Mouse (Mus musculus) midbrain, embryonic 15.5 days (tissue): Measurements from ENCODE around the gene Ahrr. TPM values are rescaled to one million over a fixed set of nuclear protein-coding genes. Genes with fewer than 3 reads are reported as not detected.

ENCODE experiments used
- polyA plus RNA-seq: library from polyadenylated mRNA; unstranded; fragments of >200 nt; fragmentation: Nextera tagmentation; extraction: Ambion mirVana; gene quantifications from 2 replicates; pipeline ENCODE4 v1.2.1, GENCODE M21; 2015

Gene Ahrr
- polyA plus RNA-seq, 1 experiment from 2014 or later, result 0.88 TPM

Other genes with a start within 250 kb of the Ahrr start
- gene Cep72, start 230.0 kb downstream of the Ahrr start, polyA plus RNA-seq, result 7.6 and 9.0 TPM in 2 replicates
- 0.26 TPM in 1 of 2 replicates, not detected in the other for gene Slc9a3, start 170.9 kb downstream of the Ahrr start, polyA plus RNA-seq
- 128 and 145 TPM in 2 replicates for gene Exoc3, start 83.6 kb downstream of the Ahrr start, polyA plus RNA-seq
- gene Pdcd6, start 25.2 kb upstream of the Ahrr start, polyA plus RNA-seq, result 106 and 118 TPM in 2 replicates
- gene Sdha, start 57.9 kb upstream of the Ahrr start, polyA plus RNA-seq, result 238 and 246 TPM in 2 replicates
- gene Ccdc127, start 58.0 kb upstream of the Ahrr start, polyA plus RNA-seq, result 38.8 and 44.5 TPM in 2 replicates
- not detected in 2 replicates for gene Lrrc14b, start 71.7 kb upstream of the Ahrr start, polyA plus RNA-seq
- 9.0 and 9.6 TPM in 2 replicates for gene Zfp72, start 98.5 kb upstream of the Ahrr start, polyA plus RNA-seq
- gene Ftl1-ps1, start 107.4 kb upstream of the Ahrr start, polyA plus RNA-seq, result 75.3 and 105 TPM in 2 replicates
- 17.1 and 19.7 TPM in 2 replicates for gene Zfp825, start 201.7 kb upstream of the Ahrr start, polyA plus RNA-seq